1 mouse cellular context compared by ENCODE assay signal in genomic region chr6:115886894-115887293, GRCm38 (mm10).
TF ChIP-seq lines count a peak whose summit lies in the region.

No protein-coding gene starts in this region.

TF ChIP-seq in MEL, 35 proteins besides CTCF, POLR2A, EP300 and RAD21:
- TF ChIP-seq JUND (IDR thresholded peaks at IDR 0.05; ENCODE audit: low read depth, low read length) (no peak), POLR2AphosphoS2 (IDR thresholded peaks at IDR 0.05; ENCODE audit: low read length) (peak; percentile 51; the same call in 1 of the 2 replicates), SIN3A (IDR thresholded peaks at IDR 0.05; ENCODE audit: low read length) (peak; percentile 58; the same call in 1 of the 2 replicates), MYB (IDR thresholded peaks at IDR 0.05; ENCODE audit: low read depth, low read length) (peak; percentile 43; the same call in 1 of the 2 replicates), TAL1 (IDR thresholded peaks at IDR 0.05; ENCODE audit: low read length) (no peak), HCFC1 (IDR thresholded peaks at IDR 0.05; ENCODE audit: low read depth, low read length) (peak; percentile 64; the same call in 1 of the 2 replicates), TCF12 (IDR thresholded peaks at IDR 0.05; ENCODE audit: low read depth, low read length) (peak; percentile 28; the same call in 1 of the 2 replicates), GATA1 (IDR thresholded peaks at IDR 0.05; ENCODE audit: low read depth, low read length) (0 out of 2 replicates have a peak, but pooled peaks have one; percentile 15), UBTF (IDR thresholded peaks at IDR 0.05; ENCODE audit: borderline replicate concordance, insufficient read depth, low read depth, low read length) (0 out of 2 replicates have a peak, but pooled peaks have one; percentile 43), NELFE (IDR thresholded peaks at IDR 0.05; ENCODE audit: low read depth, low read length) (peak; percentile 68), ZKSCAN1 (IDR thresholded peaks at IDR 0.05; ENCODE audit: low read depth, low read length) (no peak), ETS1 (IDR thresholded peaks at IDR 0.05; ENCODE audit: low read depth, low read length) (0 out of 2 replicates have a peak, but pooled peaks have one; percentile 10), MYC (IDR thresholded peaks at IDR 0.05; ENCODE audit: low read depth, low read length) (peak; percentile 52; the same call in 1 of the 2 replicates), KAT2A (conservative IDR thresholded peaks at IDR 0.05; ENCODE audit: low read depth, low read length) (no peak; the same call in 1 of the 2 replicates), ZNF384 (IDR thresholded peaks at IDR 0.05; ENCODE audit: low read depth, low read length) (no peak), BHLHE40 (IDR thresholded peaks at IDR 0.05; ENCODE audit: borderline replicate concordance, low read depth, low read length) (no peak), POLR2AphosphoS5 (IDR thresholded peaks at IDR 0.05; ENCODE audit: borderline replicate concordance, low read depth, low read length) (0 out of 2 replicates have a peak, but pooled peaks have one; percentile 12), TBP (IDR thresholded peaks at IDR 0.05; ENCODE audit: low read depth, low read length) (peak; percentile 85), ELF1 (IDR thresholded peaks at IDR 0.05; ENCODE audit: low read depth, low read length) (0 out of 2 replicates have a peak, but pooled peaks have one; percentile 41), CHD2 (IDR thresholded peaks at IDR 0.05; ENCODE audit: low read length) (no peak), RCOR1 (IDR thresholded peaks at IDR 0.05; ENCODE audit: low read depth, low read length) (peak; percentile 50; the same call in 1 of the 2 replicates), MAZ (IDR thresholded peaks at IDR 0.05; ENCODE audit: low read depth, low read length) (no peak), ZMIZ1 (IDR thresholded peaks at IDR 0.05; ENCODE audit: low read depth, low read length) (peak; percentile 46; the same call in 1 of the 2 replicates)
